9 mouse cellular contexts compared by ENCODE assay signal in genomic region chr9:69181411-69181810, GRCm38 (mm10).
A peak's percentile ranks its signal among the peaks of the same experiment; 100 is the strongest.
DNase-seq lines count a peak whose midpoint lies in the region; ATAC-seq and TF ChIP-seq lines count a peak whose summit lies in the region.
"Had no signal": no experiment of that assay in that cellular context is flagged by ENCODE, and none has a peak within 500 bp of the region (broad histone marks: within the 10 kb centered on the region; RNA-seq: fewer than 3 reads in every experiment).

No protein-coding gene starts in this region.

- no peaks in the 10 kb centered on the region; the same call in 1 of the 2 replicates for H3K4me1 ChIP-seq in lung, embryonic 14.5 days (ENCODE audit: insufficient read depth)
- H3K4me1 ChIP-seq in lung, adult 2 months (ENCODE audit: control insufficient read depth, insufficient read depth, low read length): no peaks in the 10 kb centered on the region
- H3K4me1 ChIP-seq in kidney, adult 2 months (ENCODE audit: control insufficient read depth, insufficient read depth, low read length): peaks cover 25% of the 10 kb centered on the region
- no peaks in the 10 kb centered on the region for H3K4me1 ChIP-seq in liver, embryonic 16.5 days (ENCODE audit: control insufficient read depth, low read depth, low read length)
- no peaks in the 10 kb centered on the region for H3K4me1 ChIP-seq in forebrain, postnatal 0 days (ENCODE audit: insufficient read depth)

- no peak overlapping the region for H3K4me3 ChIP-seq in lung, embryonic 14.5 days (ENCODE audit: low read depth, low read length)
- no peak overlapping the region for H3K4me3 ChIP-seq in lung, adult 2 months (replicated peaks; ENCODE audit: extremely low read depth, low read depth, low read length)
- no peak overlapping the region for H3K4me3 ChIP-seq in kidney, adult 2 months (ENCODE audit: insufficient read depth, low read depth, low read length)
- H3K4me3 ChIP-seq in liver, embryonic 16.5 days (ENCODE audit: low read depth, low read length): no peak overlapping the region
- no peak overlapping the region for H3K4me3 ChIP-seq in forebrain, postnatal 0 days (ENCODE audit: low read depth, low read length)

- H3K4me2 ChIP-seq in lung, embryonic 14.5 days: no peak overlapping the region
- no peak overlapping the region for H3K4me2 ChIP-seq in liver, embryonic 16.5 days (ENCODE audit: low read depth, low read length)
- no peak overlapping the region for H3K4me2 ChIP-seq in forebrain, postnatal 0 days (ENCODE audit: low read depth)

- peak; percentile 69 for ATAC-seq in lung, embryonic 14.5 days (ENCODE audit: insufficient read depth)
- ATAC-seq in liver, embryonic 16.5 days (ENCODE audit: low read depth): 0 out of 2 replicates have a peak, but pooled peaks have one; percentile 19
- ATAC-seq in forebrain, postnatal 0 days: no peak

- no peak for TF ChIP-seq POLR2A in lung, adult 2 months (IDR thresholded peaks at IDR 0.05; ENCODE audit: borderline replicate concordance, extremely low read depth, low read depth, low read length)
- no peak for TF ChIP-seq POLR2A in kidney, adult 2 months (IDR thresholded peaks at IDR 0.05; ENCODE audit: low read depth, low read length)

- no peak for TF ChIP-seq CTCF in lung, embryonic 14.5 days (IDR thresholded peaks at IDR 0.05; ENCODE audit: low read depth)
- no peak for TF ChIP-seq CTCF in lung, adult 2 months (IDR thresholded peaks at IDR 0.05; ENCODE audit: insufficient read depth, low read length)
- TF ChIP-seq CTCF in kidney, adult 2 months (conservative IDR thresholded peaks at IDR 0.05; ENCODE audit: insufficient read depth, insufficient read length, low read depth, low read length): no peak
- no peak for TF ChIP-seq CTCF in forebrain, postnatal 0 days (IDR thresholded peaks at IDR 0.05; ENCODE audit: low read depth)

- no peak overlapping the region for H3K9ac ChIP-seq in lung, embryonic 14.5 days
- no peak overlapping the region for H3K9ac ChIP-seq in liver, embryonic 16.5 days (ENCODE audit: low read depth, low read length)
- H3K9ac ChIP-seq in forebrain, postnatal 0 days: no peak overlapping the region

- no peaks in the 10 kb centered on the region for H3K36me3 ChIP-seq in lung, embryonic 14.5 days (ENCODE audit: insufficient read depth)
- no peaks in the 10 kb centered on the region for H3K36me3 ChIP-seq in kidney, adult 2 months (ENCODE audit: control insufficient read depth, insufficient read depth, low read length)
- H3K36me3 ChIP-seq in liver, embryonic 16.5 days (ENCODE audit: control insufficient read depth, insufficient read depth): no peaks in the 10 kb centered on the region
- H3K36me3 ChIP-seq in forebrain, postnatal 0 days (ENCODE audit: insufficient read depth): no peaks in the 10 kb centered on the region

- peak; percentile 76 for DNase-seq in lung, embryonic 14.5 days
- no peak for DNase-seq in lung, adult 2 months
- peak; percentile 85 for DNase-seq in kidney, adult 2 months
- no peak for DNase-seq in layer of hippocampus, postnatal 25 days (ENCODE audit: extremely low spot score in 1 of 2, low spot score in 1 of 2)
- no peak for DNase-seq in ovary, postnatal 14 days (ENCODE audit: low spot score)
- DNase-seq in layer of hippocampus, adult 9-11 months: no peak
- DNase-seq in forebrain, postnatal 0 days: no peak
- DNase-seq: cerebellum, postnatal 36 days had no signal

- no peaks in the 10 kb centered on the region for H3K27me3 ChIP-seq in lung, embryonic 14.5 days (ENCODE audit: insufficient read depth, low read length)
- no peaks in the 10 kb centered on the region for H3K27me3 ChIP-seq in kidney, adult 2 months (replicated peaks; ENCODE audit: control insufficient read depth, insufficient read depth, low read length)
- no peaks in the 10 kb centered on the region for H3K27me3 ChIP-seq in liver, embryonic 16.5 days (ENCODE audit: control insufficient read depth, insufficient read depth, low read depth, low read length)
- no peaks in the 10 kb centered on the region for H3K27me3 ChIP-seq in forebrain, postnatal 0 days (ENCODE audit: insufficient read depth, low read length)

- H3K27ac ChIP-seq in lung, embryonic 14.5 days (ENCODE audit: low read depth): peak overlapping the region; percentile 16; the same call in 1 of the 2 replicates
- peak overlapping the region; percentile 89 for H3K27ac ChIP-seq in kidney, adult 2 months (ENCODE audit: insufficient read depth, low read depth, low read length)
- peak overlapping the region; percentile 31 for H3K27ac ChIP-seq in liver, embryonic 16.5 days (ENCODE audit: low read length)
- H3K27ac ChIP-seq in forebrain, postnatal 0 days (ENCODE audit: low read depth, low read length): no peak overlapping the region

- H3K9me3 ChIP-seq in lung, embryonic 14.5 days (ENCODE audit: low read depth, low read length): no peaks in the 10 kb centered on the region
- no peaks in the 10 kb centered on the region for H3K9me3 ChIP-seq in liver, embryonic 16.5 days (replicated peaks; ENCODE audit: control insufficient read depth, low read length)
- H3K9me3 ChIP-seq in forebrain, postnatal 0 days (ENCODE audit: low read length): no peaks in the 10 kb centered on the region

Comparison
In these comparisons a context has a peak if more than half of its experiments do, and no peak if none do; other contexts are left out.
1. DNase-seq: peak in lung, embryonic 14.5 days (single experiment) and kidney, adult 2 months (single experiment); none in lung, adult 2 months (single experiment), layer of hippocampus, postnatal 25 days (0 of 2), ovary, postnatal 14 days (single experiment), layer of hippocampus, adult 9-11 months (single experiment) and forebrain, postnatal 0 days (single experiment).